Mouse (Mus musculus): Measurements from ENCODE around the gene Slc4a4. TPM values are rescaled to one million over a fixed set of nuclear protein-coding genes. Genes with fewer than 3 reads are reported as not detected.

The Slc4a4 gene
- polyA plus RNA-seq, 1 experiment from 2014 or later = 4.6 TPM

- Histone ChIP-seq H3K36me3 (no peaks in the 10 kb centered on the region), H3K9me3 (no peaks in the 10 kb centered on the region), H3K4me3 (replicated peaks) (no peak overlapping the region), H3K27ac (no peak overlapping the region), H3K9ac (no peak overlapping the region), H3K4me1 (replicated peaks) (no peaks in the 10 kb centered on the region), H3K4me2 (replicated peaks) (no peak overlapping the region), H3K27me3 (replicated peaks) (no peaks in the 10 kb centered on the region)
- ATAC-seq = no peak
- 93% methylated on average over 4 of the region's 4 CpGs for WGBS
Observed at GRCm38 (mm10) chr5:89027518-89028085, 141.0 kb downstream of the Slc4a4 start.

- no peak for ATAC-seq
- no peak overlapping the region for H3K4me2 ChIP-seq (replicated peaks)
- H3K27ac ChIP-seq = no peak overlapping the region
- 81% methylated on average over 8 of the region's 8 CpGs for WGBS
- no peak overlapping the region for H3K4me3 ChIP-seq (replicated peaks)
- no peaks in the 10 kb centered on the region for H3K27me3 ChIP-seq (replicated peaks)
- no peak overlapping the region for H3K9ac ChIP-seq
- H3K4me1 ChIP-seq (replicated peaks) = no peaks in the 10 kb centered on the region
- no peaks in the 10 kb centered on the region for H3K36me3 ChIP-seq
- H3K9me3 ChIP-seq = no peaks in the 10 kb centered on the region
Observed at GRCm38 (mm10) chr5:89032647-89033046, 146.0 kb downstream of the Slc4a4 start.

GRCm38 (mm10) chr5:89033256-89033655 lies 146.6 kb downstream of the Slc4a4 start:
- Histone ChIP-seq H3K4me2 (replicated peaks) (no peak overlapping the region), H3K27ac (no peak overlapping the region), H3K9me3 (no peaks in the 10 kb centered on the region), H3K9ac (no peak overlapping the region), H3K27me3 (replicated peaks) (no peaks in the 10 kb centered on the region), H3K4me3 (replicated peaks) (no peak overlapping the region), H3K36me3 (no peaks in the 10 kb centered on the region), H3K4me1 (replicated peaks) (no peaks in the 10 kb centered on the region)
- no peak for ATAC-seq
- 87% methylated on average over 4 of the region's 4 CpGs for WGBS

- no peak for ATAC-seq
- WGBS = 35% methylated on average over 5 of the region's 5 CpGs
- H3K4me3 ChIP-seq (replicated peaks) = no peak overlapping the region
- no peak overlapping the region for H3K9ac ChIP-seq
- H3K9me3 ChIP-seq = no peaks in the 10 kb centered on the region
- H3K4me2 ChIP-seq (replicated peaks) = no peak overlapping the region
- H3K36me3 ChIP-seq = no peaks in the 10 kb centered on the region
- no peak overlapping the region for H3K27ac ChIP-seq
- H3K4me1 ChIP-seq (replicated peaks) = no peaks in the 10 kb centered on the region
- no peaks in the 10 kb centered on the region for H3K27me3 ChIP-seq (replicated peaks)
Observed at GRCm38 (mm10) chr5:89036147-89036546, 149.5 kb downstream of the Slc4a4 start.

GRCm38 (mm10) chr5:89040814-89041213 lies 154.2 kb downstream of the Slc4a4 start:
- Histone ChIP-seq H3K9ac (no peak overlapping the region), H3K4me1 (replicated peaks) (no peaks in the 10 kb centered on the region), H3K27me3 (replicated peaks) (no peaks in the 10 kb centered on the region), H3K27ac (no peak overlapping the region), H3K4me2 (replicated peaks) (no peak overlapping the region), H3K9me3 (no peaks in the 10 kb centered on the region), H3K36me3 (no peaks in the 10 kb centered on the region), H3K4me3 (replicated peaks) (no peak overlapping the region)
- 62% methylated on average over 3 of the region's 3 CpGs for WGBS
- ATAC-seq = no peak

GRCm38 (mm10) chr5:89043846-89044245 lies 157.2 kb downstream of the Slc4a4 start:
- no peak overlapping the region for H3K9ac ChIP-seq
- no peaks in the 10 kb centered on the region for H3K36me3 ChIP-seq
- H3K27ac ChIP-seq = no peak overlapping the region
- no peaks in the 10 kb centered on the region for H3K4me1 ChIP-seq (replicated peaks)
- no peak for ATAC-seq
- H3K4me2 ChIP-seq (replicated peaks) = no peak overlapping the region
- H3K27me3 ChIP-seq (replicated peaks) = no peaks in the 10 kb centered on the region
- no peaks in the 10 kb centered on the region for H3K9me3 ChIP-seq
- 39% methylated on average over 5 of the region's 5 CpGs for WGBS
- H3K4me3 ChIP-seq (replicated peaks) = no peak overlapping the region

- no peaks in the 10 kb centered on the region for H3K36me3 ChIP-seq
- WGBS = 89% methylated on average over 5 of the region's 5 CpGs
- H3K4me1 ChIP-seq (replicated peaks) = no peaks in the 10 kb centered on the region
- H3K4me3 ChIP-seq (replicated peaks) = no peak overlapping the region
- no peak overlapping the region for H3K4me2 ChIP-seq (replicated peaks)
- no peak for ATAC-seq
- no peak overlapping the region for H3K27ac ChIP-seq
- H3K27me3 ChIP-seq (replicated peaks) = no peaks in the 10 kb centered on the region
- no peak overlapping the region for H3K9ac ChIP-seq
- H3K9me3 ChIP-seq = no peaks in the 10 kb centered on the region
Observed at GRCm38 (mm10) chr5:89044801-89045200, 158.2 kb downstream of the Slc4a4 start.

- H3K4me3 ChIP-seq (replicated peaks) = no peak overlapping the region
- no peaks in the 10 kb centered on the region for H3K27me3 ChIP-seq (replicated peaks)
- H3K4me2 ChIP-seq (replicated peaks) = no peak overlapping the region
- no peaks in the 10 kb centered on the region for H3K9me3 ChIP-seq
- no peak overlapping the region for H3K27ac ChIP-seq
- no peaks in the 10 kb centered on the region for H3K36me3 ChIP-seq
- H3K9ac ChIP-seq = no peak overlapping the region
- WGBS = 78% methylated on average over 5 of the region's 5 CpGs
- no peak for ATAC-seq
- H3K4me1 ChIP-seq (replicated peaks) = no peaks in the 10 kb centered on the region
Observed at GRCm38 (mm10) chr5:89051577-89051976, 165.0 kb downstream of the Slc4a4 start.

GRCm38 (mm10) chr5:89052230-89052629 lies 165.6 kb downstream of the Slc4a4 start:
- Histone ChIP-seq H3K9ac (no peak overlapping the region), H3K4me1 (replicated peaks) (no peaks in the 10 kb centered on the region), H3K36me3 (no peaks in the 10 kb centered on the region), H3K9me3 (no peaks in the 10 kb centered on the region), H3K27me3 (replicated peaks) (no peaks in the 10 kb centered on the region), H3K27ac (no peak overlapping the region), H3K4me2 (replicated peaks) (no peak overlapping the region), H3K4me3 (replicated peaks) (no peak overlapping the region)
- 94% methylated on average over 5 of the region's 5 CpGs for WGBS
- no peak for ATAC-seq

GRCm38 (mm10) chr5:89055656-89056055 lies 169.0 kb downstream of the Slc4a4 start:
- Histone ChIP-seq H3K4me3 (replicated peaks) (no peak overlapping the region), H3K27me3 (replicated peaks) (no peaks in the 10 kb centered on the region), H3K9me3 (no peaks in the 10 kb centered on the region), H3K9ac (no peak overlapping the region), H3K27ac (no peak overlapping the region), H3K36me3 (no peaks in the 10 kb centered on the region), H3K4me1 (replicated peaks) (no peaks in the 10 kb centered on the region), H3K4me2 (replicated peaks) (no peak overlapping the region)
- ATAC-seq = no peak
- 79% methylated on average over 3 of the region's 3 CpGs for WGBS

- WGBS = 82% methylated on average over 2 of the region's 2 CpGs
- no peak overlapping the region for H3K4me2 ChIP-seq (replicated peaks)
- no peak overlapping the region for H3K27ac ChIP-seq
- no peaks in the 10 kb centered on the region for H3K27me3 ChIP-seq (replicated peaks)
- no peaks in the 10 kb centered on the region for H3K4me1 ChIP-seq (replicated peaks)
- no peak for ATAC-seq
- H3K36me3 ChIP-seq = no peaks in the 10 kb centered on the region
- no peak overlapping the region for H3K4me3 ChIP-seq (replicated peaks)
- H3K9ac ChIP-seq = no peak overlapping the region
- no peaks in the 10 kb centered on the region for H3K9me3 ChIP-seq
Observed at GRCm38 (mm10) chr5:89056370-89056769, 169.8 kb downstream of the Slc4a4 start.

GRCm38 (mm10) chr5:89061097-89061496 lies 174.5 kb downstream of the Slc4a4 start:
- Histone ChIP-seq H3K36me3 (no peaks in the 10 kb centered on the region), H3K27me3 (replicated peaks) (no peaks in the 10 kb centered on the region), H3K4me1 (replicated peaks) (no peaks in the 10 kb centered on the region), H3K4me2 (replicated peaks) (no peak overlapping the region), H3K9me3 (no peaks in the 10 kb centered on the region), H3K27ac (no peak overlapping the region), H3K4me3 (replicated peaks) (no peak overlapping the region), H3K9ac (no peak overlapping the region)
- no peak for ATAC-seq
- 63% methylated on average over 9 of the region's 9 CpGs for WGBS

- Histone ChIP-seq H3K9ac (no peak overlapping the region), H3K27me3 (replicated peaks) (no peaks in the 10 kb centered on the region), H3K4me2 (replicated peaks) (no peak overlapping the region), H3K27ac (no peak overlapping the region), H3K4me3 (replicated peaks) (no peak overlapping the region), H3K36me3 (no peaks in the 10 kb centered on the region), H3K4me1 (replicated peaks) (no peaks in the 10 kb centered on the region), H3K9me3 (no peaks in the 10 kb centered on the region)
- WGBS = 53% methylated on average over 5 of the region's 5 CpGs
- ATAC-seq = no peak
Observed at GRCm38 (mm10) chr5:89062286-89062685, 175.7 kb downstream of the Slc4a4 start.

Measured in intestine, embryonic 15.5 days (tissue).